Mouse (Mus musculus): ENCODE measurements around the gene G6pc.
"Not testable (repeated sequence)": the region's sequence is repeated elsewhere in the genome, so short reads cannot be mapped to it uniquely, and the experiment has no call there.

The G6pc gene

GRCm38 (mm10) chr11:101367326-101367935 is at the start of gene G6pc:
TSS of gene G6pc (plus strand) at chr11:101367561.
- DNase-seq, result peak; percentile 82

GRCm38 (mm10) chr11:101323609-101324008 is 43.8 kb upstream of the G6pc start:
- DNase-seq, result peak; percentile 88

- DNase-seq, result no peak
Observed at GRCm38 (mm10) chr11:101324763-101325162, 42.6 kb upstream of the G6pc start, which contains the start of gene Aoc2. TSS of gene Aoc2 (plus strand) at chr11:101325063.

- DNase-seq, result not testable (repeated sequence)
Observed at GRCm38 (mm10) chr11:101325201-101325600, 42.2 kb upstream of the G6pc start.

GRCm38 (mm10) chr11:101326147-101326546 is 41.2 kb upstream of the G6pc start:
- no peak for DNase-seq

- no peak for DNase-seq
Observed at GRCm38 (mm10) chr11:101327311-101327710, 40.0 kb upstream of the G6pc start.

- peak; percentile 54 for DNase-seq
Observed at GRCm38 (mm10) chr11:101328941-101329635, 38.3 kb upstream of the G6pc start.

- DNase-seq, result peak; percentile 34
Observed at GRCm38 (mm10) chr11:101330371-101330924, 36.9 kb upstream of the G6pc start, which contains the start of gene Aoc3. TSS of gene Aoc3 (plus strand) at chr11:101330605.

GRCm38 (mm10) chr11:101330961-101331360 is 36.4 kb upstream of the G6pc start:
- DNase-seq, result not testable (repeated sequence)

GRCm38 (mm10) chr11:101332537-101332936 is 34.8 kb upstream of the G6pc start:
- no peak for DNase-seq

GRCm38 (mm10) chr11:101334023-101334422 is 33.3 kb upstream of the G6pc start:
- DNase-seq, result no peak

- no peak for DNase-seq
Observed at GRCm38 (mm10) chr11:101334516-101334915, 32.8 kb upstream of the G6pc start.

- DNase-seq, result no peak
Observed at GRCm38 (mm10) chr11:101335685-101336084, 31.7 kb upstream of the G6pc start.

GRCm38 (mm10) chr11:101338123-101338760 is 29.1 kb upstream of the G6pc start:
- DNase-seq, result peak; percentile 38

- no peak for DNase-seq
Observed at GRCm38 (mm10) chr11:101347083-101347775, 20.1 kb upstream of the G6pc start.

- no peak for DNase-seq
Observed at GRCm38 (mm10) chr11:101348774-101349173, 18.6 kb upstream of the G6pc start.

GRCm38 (mm10) chr11:101349216-101349615 is 18.1 kb upstream of the G6pc start:
- no peak for DNase-seq

- DNase-seq, result no peak
Observed at GRCm38 (mm10) chr11:101351100-101351720, 16.2 kb upstream of the G6pc start.

- no peak for DNase-seq
Observed at GRCm38 (mm10) chr11:101351721-101352111, 15.6 kb upstream of the G6pc start.

- peak; percentile 64 for DNase-seq
Observed at GRCm38 (mm10) chr11:101353436-101353835, 13.9 kb upstream of the G6pc start.

GRCm38 (mm10) chr11:101354438-101355010 is 12.8 kb upstream of the G6pc start:
- DNase-seq, result no peak

- no peak for DNase-seq
Observed at GRCm38 (mm10) chr11:101355916-101356315, 11.4 kb upstream of the G6pc start.

Measured in kidney, postnatal 14 days (tissue).